Mouse (Mus musculus) liver, postnatal 0 days (tissue): ENCODE results near the gene Nmu.

ENCODE experiments used
- CTCF ChIP-seq: sonication (generic); IDR thresholded peaks from 2 replicates; pipeline ENCODE4 v1.5.1; 2016; ENCODE audit warnings: antibody characterized with exemption, low read depth
- EP300 ChIP-seq: IDR thresholded peaks from 2 replicates; pipeline ENCODE4 v1.6.1; 2016; ENCODE audit warnings: antibody characterized with exemption, low read depth, mild to moderate bottlenecking

DNA sequence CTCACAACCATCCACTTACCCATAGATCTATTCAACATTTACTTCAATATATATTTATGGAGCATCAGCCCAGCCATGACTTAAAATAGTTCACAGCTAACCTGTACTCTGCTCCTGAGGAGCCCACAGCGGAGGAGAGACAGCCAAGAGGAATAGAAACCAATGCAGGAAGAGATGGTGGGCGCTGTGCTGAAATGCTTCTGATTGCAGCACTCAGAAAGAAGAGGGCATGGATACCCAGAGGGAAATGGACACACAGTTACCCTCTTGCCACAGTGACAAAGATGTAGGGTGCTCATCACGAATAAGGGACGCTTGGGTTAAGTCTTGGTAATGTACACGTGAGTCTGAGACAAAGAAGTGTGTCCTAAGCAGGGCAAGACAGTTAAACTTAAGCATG lies 30.8 kb upstream of the Nmu start:
- TF ChIP-seq EP300 (no peak), CTCF (no peak)
